Mouse (Mus musculus) heart, postnatal 0 days (tissue): ENCODE measurements around the gene Snx21. TPM values are rescaled to one million over a fixed set of nuclear protein-coding genes. Genes with fewer than 3 reads are reported as not detected.

Source experiments
- ATAC-seq: fragments of 200-750 bp; cut with Nextera tagmentation; 2 replicates; pipeline ENCODE4 v1.8.0; 2017; ENCODE audit warnings: low read depth, moderate number of reproducible peaks, moderate library complexity; ENCODE audit not compliant: insufficient read depth
- DNase-seq: peaks from one replicate; pipeline ENCODE4 v3.0.0-alpha.2; 2016; ENCODE audit warnings: low spot score
- H3K27ac ChIP-seq: fragments of 300-500 bp; sonication (generic); 2 replicates; pipeline ENCODE4 v1.5.1; 2014; ENCODE audit warnings: low read depth, mild to moderate bottlenecking
- H3K27me3 ChIP-seq: fragments of 300-500 bp; sonication (generic); 2 replicates; pipeline ENCODE4 v1.6.1; 2014; ENCODE audit warnings: low read length, mixed read lengths; ENCODE audit not compliant: control insufficient read depth, insufficient read depth
- H3K36me3 ChIP-seq: fragments of 300-500 bp; sonication (generic); replicated peaks from 2 replicates; pipeline ENCODE4 v1.6.1; 2014; ENCODE audit warnings: low read length, mixed read lengths; ENCODE audit not compliant: control insufficient read depth, insufficient read depth
- H3K4me1 ChIP-seq: fragments of 300-500 bp; sonication (generic); 2 replicates; pipeline ENCODE4 v1.6.1; 2014; ENCODE audit warnings: antibody characterized with exemption; ENCODE audit not compliant: control insufficient read depth, insufficient read depth
- H3K4me2 ChIP-seq: fragments of 300-500 bp; sonication (generic); 2 replicates; pipeline ENCODE4 v1.6.1; 2014; ENCODE audit warnings: low read depth, mild to moderate bottlenecking, low read length, moderate library complexity
- H3K4me3 ChIP-seq: fragments of 300-500 bp; sonication (generic); 2 replicates; pipeline ENCODE4 v1.5.1; 2014; ENCODE audit warnings: low read depth, low read length
- H3K9ac ChIP-seq: fragments of 300-500 bp; sonication (generic); replicated peaks from 2 replicates; pipeline ENCODE4 v1.6.1; 2014; ENCODE audit warnings: low read depth, low read length, mixed read lengths
- H3K9me3 ChIP-seq: fragments of 300-500 bp; sonication (generic); replicated peaks from 2 replicates; pipeline ENCODE4 v1.6.1; 2016; ENCODE audit warnings: low read length; ENCODE audit not compliant: control insufficient read depth
- CTCF ChIP-seq: IDR thresholded peaks from 2 replicates; pipeline ENCODE4 v1.5.1; 2016; ENCODE audit warnings: antibody characterized with exemption, control low read depth, low read depth
- EP300 ChIP-seq: IDR thresholded peaks from 2 replicates; pipeline ENCODE4 v1.6.1; 2016; ENCODE audit warnings: antibody characterized with exemption, low read depth
- WGBS: fragments of 180-500 bp; shearing (Covaris S2); extraction: QIAGEN DNeasy Blood & Tissue Kit; methylation state at CpG from one replicate; pipeline ENCODE4 v1.1.7; 2014; 5-methylcytosine and 5-hydroxymethylcytosine counted together
- polyA plus RNA-seq: library from polyadenylated mRNA; unstranded; fragments of >200 nt; fragmentation: Nextera tagmentation; extraction: Ambion mirVana; gene quantifications from 2 replicates; pipeline ENCODE4 v1.2.1, GENCODE M21; 2015
- total RNA-seq: library from RNA; depleted of rRNA; stranded (reverse); fragments of >200 nt; gene quantifications from 2 replicates; pipeline ENCODE4 v1.2.3, GENCODE M21; 2014; ENCODE audit warnings: low replicate concordance

Gene Snx21
- total and polyA plus RNA-seq, 2 experiments from 2014 or later: 29.8 to 46.4 TPM

DNA sequence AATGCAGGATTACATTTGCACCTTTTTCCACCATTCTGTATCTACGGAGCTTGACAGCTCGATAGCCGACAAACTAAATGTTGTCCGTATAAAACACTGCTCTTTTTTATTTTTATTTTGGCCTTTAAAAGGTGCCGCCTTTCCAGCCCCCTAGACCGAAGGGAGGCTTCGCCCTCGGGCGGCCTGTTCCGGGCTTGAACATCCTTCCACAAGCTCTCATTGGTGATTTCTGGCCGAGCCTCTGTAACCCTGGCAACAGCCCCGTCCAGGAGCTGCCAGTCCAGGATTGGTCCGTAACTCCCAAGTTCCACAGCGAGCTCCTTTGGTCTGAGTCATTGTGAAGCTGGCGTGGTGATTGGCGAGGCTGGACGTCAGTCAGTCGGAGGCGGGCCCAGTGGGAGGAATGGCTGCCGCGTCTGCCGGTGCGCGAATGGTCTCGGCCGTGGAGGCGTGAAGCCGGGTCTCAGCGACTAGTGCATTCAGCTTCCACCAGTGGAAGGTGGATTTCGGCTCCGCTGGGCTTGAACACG is 37.1 kb downstream of the Snx21 start, which contains the start of gene Zswim1:
Gene Zswim1 (plus strand): TSS at position 51 of the 530 bp plus-strand sequence.
- Histone ChIP-seq H3K9me3 (no peaks in the 10 kb centered on the region), H3K4me1 (no peaks in the 10 kb centered on the region), H3K27ac (peak within 1 kb of the TSS; percentile 78), H3K4me3 (peak within 1 kb of the TSS; percentile 60), H3K9ac (peak within 1 kb of the TSS; percentile 57), H3K36me3 (peaks cover 41% of the 10 kb centered on the region), H3K27me3 (no peaks in the 10 kb centered on the region), H3K4me2 (peak within 1 kb of the TSS; percentile 76)
- TF ChIP-seq CTCF (no peak), EP300 (no peak)
- DNase-seq: peak; percentile 98
- WGBS: 1% methylated on average over 32 of the region's 32 CpGs
- ATAC-seq: peak; percentile 100

GRCm38 (mm10) chr2:164823181-164823585 is 37.6 kb downstream of the Snx21 start:
- WGBS: 1% methylated on average over 10 of the region's 10 CpGs
- H3K4me3 ChIP-seq: peak overlapping the region; percentile 60
- TF ChIP-seq EP300: no peak
- TF ChIP-seq CTCF: no peak; the same call in 1 of the 2 replicates
- peak overlapping the region; percentile 76 for H3K4me2 ChIP-seq
- H3K36me3 ChIP-seq: peaks cover 45% of the 10 kb centered on the region
- H3K9me3 ChIP-seq: no peaks in the 10 kb centered on the region
- no peaks in the 10 kb centered on the region for H3K27me3 ChIP-seq
- peak; percentile 63 for ATAC-seq
- peak overlapping the region; percentile 78 for H3K27ac ChIP-seq
- no peaks in the 10 kb centered on the region for H3K4me1 ChIP-seq
- H3K9ac ChIP-seq: peak overlapping the region; percentile 57
- peak; percentile 51 for DNase-seq

- DNase-seq (no peak), ATAC-seq (no peak)
- H3K27me3 ChIP-seq: no peaks in the 10 kb centered on the region
- no peaks in the 10 kb centered on the region for H3K9me3 ChIP-seq
- TF ChIP-seq CTCF (no peak), EP300 (no peak)
- H3K27ac ChIP-seq: no peak overlapping the region
- no peaks in the 10 kb centered on the region for H3K4me1 ChIP-seq
- peak overlapping the region; percentile 76; the same call in 1 of the 2 replicates for H3K4me2 ChIP-seq
- no peak overlapping the region for H3K4me3 ChIP-seq
- no peak overlapping the region for H3K9ac ChIP-seq
- peaks cover 52% of the 10 kb centered on the region for H3K36me3 ChIP-seq
- 91% methylated on average over 4 of the region's 4 CpGs for WGBS
Observed at GRCm38 (mm10) chr2:164823969-164824368, 38.3 kb downstream of the Snx21 start.

GRCm38 (mm10) chr2:164825521-164825920 is 39.9 kb downstream of the Snx21 start:
- no peak for TF ChIP-seq EP300
- no peak for TF ChIP-seq CTCF
- H3K4me2 ChIP-seq: no peak overlapping the region
- no peak overlapping the region for H3K9ac ChIP-seq
- DNase-seq (no peak), ATAC-seq (no peak)
- H3K9me3 ChIP-seq: no peaks in the 10 kb centered on the region
- H3K27ac ChIP-seq: no peak overlapping the region
- no peak overlapping the region for H3K4me3 ChIP-seq
- no peaks in the 10 kb centered on the region for H3K4me1 ChIP-seq
- WGBS: 97% methylated on average over 17 of the region's 17 CpGs
- H3K36me3 ChIP-seq: peaks cover 52% of the 10 kb centered on the region
- H3K27me3 ChIP-seq: no peaks in the 10 kb centered on the region

DNA sequence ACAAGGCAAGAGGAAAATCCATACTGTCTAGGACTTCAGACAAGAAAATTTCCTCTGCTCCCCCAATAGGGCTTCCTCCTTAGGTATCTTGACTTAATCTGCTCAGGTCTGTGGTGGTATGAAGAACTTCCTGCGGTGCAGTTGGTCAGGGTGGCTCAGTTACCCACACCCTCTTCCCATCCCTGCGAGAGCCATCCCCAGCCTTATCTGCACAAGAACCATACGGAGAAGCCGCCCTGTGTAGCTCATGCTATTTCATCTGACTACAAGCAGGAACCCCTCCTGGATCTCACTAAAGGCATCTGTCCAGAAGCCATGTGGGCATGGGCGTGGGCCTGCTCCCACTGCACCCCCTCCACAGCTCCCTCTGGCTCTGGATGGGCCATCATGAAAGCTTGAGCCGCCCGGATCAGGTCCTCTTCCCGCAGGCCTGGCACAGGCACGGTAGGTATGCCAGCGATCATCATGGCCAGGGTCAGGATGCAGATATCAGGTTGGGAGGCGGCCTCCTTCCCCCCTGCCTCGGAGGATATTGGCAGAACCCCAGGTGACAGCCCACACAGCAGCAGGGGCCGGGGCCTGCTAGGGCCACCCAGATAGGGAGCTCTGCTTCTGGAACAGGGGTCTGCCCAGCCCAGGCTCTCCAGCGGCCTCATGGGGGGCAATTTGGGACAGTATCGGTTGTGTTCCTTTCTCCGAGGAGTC is 41.7 kb downstream of the Snx21 start:
- no peak overlapping the region for H3K4me3 ChIP-seq
- WGBS: 73% methylated on average over 16 of the region's 16 CpGs
- H3K4me1 ChIP-seq: no peaks in the 10 kb centered on the region
- no peak overlapping the region for H3K27ac ChIP-seq
- TF ChIP-seq EP300 (no peak), CTCF (no peak)
- no peak overlapping the region for H3K9ac ChIP-seq
- peaks cover 42% of the 10 kb centered on the region for H3K36me3 ChIP-seq
- DNase-seq: no peak
- H3K27me3 ChIP-seq: no peaks in the 10 kb centered on the region
- H3K4me2 ChIP-seq: no peak overlapping the region
- no peaks in the 10 kb centered on the region for H3K9me3 ChIP-seq
- no peak for ATAC-seq
